Mouse (Mus musculus) left cerebral cortex, adult 18-20 months (tissue): ENCODE results near the gene Gnas. TPM values are rescaled to one million over a fixed set of nuclear protein-coding genes. Genes with fewer than 3 reads are reported as not detected.

ENCODE experiments used
- DNase-seq, 2 experiments: peaks; one replicate each; pipeline ENCODE4 v3.0.0; 2021 to 2022; ENCODE audit warnings: low spot score in 2 of 2, mixed read lengths in 1 of 2
- total RNA-seq, 2 experiments: library from RNA; stranded (reverse); gene quantifications; 2 replicates each; pipeline ENCODE4 v1.2.3; 2021

Gene Gnas
- total RNA-seq, 2 experiments from 2014 or later, result 1,817 to 1,846 TPM

GRCm38 (mm10) chr2:174325989-174326388 lies 41.9 kb downstream of the Gnas start:
- no peak for DNase-seq

GRCm38 (mm10) chr2:174326481-174326880 lies 42.4 kb downstream of the Gnas start:
- DNase-seq, result no peak

GRCm38 (mm10) chr2:174327295-174327981 lies 43.3 kb downstream of the Gnas start:
- peak; percentile 65 to 75 for DNase-seq

GRCm38 (mm10) chr2:174328358-174328905 lies 44.3 kb downstream of the Gnas start:
- no peak for DNase-seq

GRCm38 (mm10) chr2:174328926-174329662 lies 45.0 kb downstream of the Gnas start:
- peak; percentile 21 to 22 for DNase-seq

GRCm38 (mm10) chr2:174329663-174330615 lies 45.8 kb downstream of the Gnas start:
- DNase-seq, result peak; percentile 50 to 71

GRCm38 (mm10) chr2:174330616-174331191 lies 46.6 kb downstream of the Gnas start:
- peak; percentile 42 to 55 for DNase-seq

- DNase-seq, result no peak
These were observed 47.3 kb downstream of the Gnas start for GRCm38 (mm10) chr2:174331282-174332030.

GRCm38 (mm10) chr2:174333239-174333890 lies 49.2 kb downstream of the Gnas start:
- DNase-seq, result no peak

GRCm38 (mm10) chr2:174334415-174334814 lies 50.3 kb downstream of the Gnas start:
- DNase-seq, result no peak

GRCm38 (mm10) chr2:174337275-174337674 lies 53.2 kb downstream of the Gnas start:
- no peak for DNase-seq

GRCm38 (mm10) chr2:174339701-174340100 lies 55.6 kb downstream of the Gnas start:
- DNase-seq, result no peak

- DNase-seq, result no peak
These were observed 56.2 kb downstream of the Gnas start for GRCm38 (mm10) chr2:174340229-174340892.

GRCm38 (mm10) chr2:174340893-174341580 lies 56.9 kb downstream of the Gnas start:
- no peak for DNase-seq

- no peak for DNase-seq
These were observed 58.8 kb downstream of the Gnas start for GRCm38 (mm10) chr2:174342793-174343400.

- no peak for DNase-seq
These were observed 59.4 kb downstream of the Gnas start for GRCm38 (mm10) chr2:174343566-174343965.

- DNase-seq, result peak; percentile 69 to 71
These were observed 60.0 kb downstream of the Gnas start for GRCm38 (mm10) chr2:174344003-174344655.
